Mouse (Mus musculus) WW6 (cell line): Measurements from ENCODE around the gene Pde4d.

Experiments used
- DNase-seq: peaks from one replicate; pipeline ENCODE4 v3.0.0-alpha.2; 2013; ENCODE audit warnings: low read depth, low spot score

The Pde4d gene

DNA sequence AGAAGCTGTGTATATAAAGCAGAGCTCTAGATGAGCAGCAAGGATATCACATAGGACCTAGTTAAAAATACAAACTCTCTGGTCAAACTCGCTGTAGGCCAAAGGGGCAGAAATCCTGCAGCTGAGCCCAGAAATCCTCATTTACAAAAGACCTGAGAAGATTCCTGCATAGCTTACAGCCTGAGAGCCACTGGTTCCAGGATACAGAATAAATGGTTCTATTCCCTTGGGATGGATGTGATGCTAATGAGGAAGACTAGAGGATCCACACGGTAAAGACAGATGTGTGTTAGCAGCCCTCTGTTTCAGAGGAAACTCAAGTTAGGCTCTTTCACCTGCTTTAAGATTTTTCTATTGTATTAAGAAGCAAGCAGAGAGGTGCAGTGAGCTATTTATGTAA is 1041.1 kb downstream of the Pde4d start:
- no peak for DNase-seq

DNA sequence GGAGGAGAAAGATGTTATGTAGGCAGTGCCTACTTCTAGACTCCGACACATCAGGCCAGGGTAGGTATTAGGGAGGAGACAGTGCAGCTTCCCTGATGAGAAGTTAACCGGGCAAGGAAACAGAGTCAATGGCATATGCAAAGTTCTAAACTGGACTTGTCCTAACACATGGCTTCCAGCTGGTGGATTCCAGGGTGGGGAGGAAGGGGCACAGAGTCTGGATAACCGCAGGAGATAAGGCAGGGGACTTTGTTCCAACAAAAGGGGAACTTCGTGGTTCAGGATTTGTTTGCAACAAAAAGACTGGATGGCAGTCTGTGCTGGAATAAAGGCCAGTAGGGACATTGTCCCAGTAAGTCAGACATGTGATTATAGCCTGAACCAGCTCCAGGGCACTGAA is 1042.1 kb downstream of the Pde4d start:
- DNase-seq: no peak

DNA sequence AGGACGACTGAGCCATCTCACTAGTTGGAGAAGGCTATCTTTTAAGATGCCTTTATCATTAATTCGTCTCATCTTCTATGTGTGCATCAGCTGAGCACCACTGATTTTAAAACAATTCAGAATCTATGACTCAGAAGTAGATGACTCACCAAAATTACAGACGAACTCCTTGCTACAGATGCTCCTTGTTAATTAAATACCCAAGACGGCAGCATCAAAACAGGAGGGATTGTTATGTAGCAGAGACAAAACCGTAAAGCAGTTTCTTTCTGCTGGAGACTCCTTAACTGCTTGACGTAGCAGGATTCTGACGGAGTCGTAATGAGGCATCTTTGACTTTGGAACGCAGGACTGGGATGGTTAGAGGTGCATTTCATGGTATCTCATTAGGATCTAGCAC is 1050.6 kb downstream of the Pde4d start:
- DNase-seq: no peak

DNA sequence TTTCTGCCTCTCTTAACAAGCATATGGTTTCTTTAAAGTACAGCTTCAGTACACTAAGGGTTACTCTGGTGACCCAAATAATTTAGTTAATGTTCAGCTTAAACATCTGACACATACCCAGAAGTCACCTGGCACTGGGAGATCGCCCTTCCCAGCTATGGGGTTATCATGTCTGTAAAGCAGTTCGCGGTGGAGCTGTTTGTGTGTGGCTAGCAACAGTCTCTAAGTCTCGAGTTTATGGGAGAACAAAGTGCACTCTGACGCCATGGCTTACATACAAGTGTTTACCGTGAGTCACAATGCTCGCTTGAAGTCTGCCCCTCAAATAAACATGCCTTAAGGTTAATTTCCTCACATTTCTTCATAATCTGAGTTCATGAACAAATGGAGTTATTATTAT is 1053.0 kb downstream of the Pde4d start:
- DNase-seq: no peak

DNA sequence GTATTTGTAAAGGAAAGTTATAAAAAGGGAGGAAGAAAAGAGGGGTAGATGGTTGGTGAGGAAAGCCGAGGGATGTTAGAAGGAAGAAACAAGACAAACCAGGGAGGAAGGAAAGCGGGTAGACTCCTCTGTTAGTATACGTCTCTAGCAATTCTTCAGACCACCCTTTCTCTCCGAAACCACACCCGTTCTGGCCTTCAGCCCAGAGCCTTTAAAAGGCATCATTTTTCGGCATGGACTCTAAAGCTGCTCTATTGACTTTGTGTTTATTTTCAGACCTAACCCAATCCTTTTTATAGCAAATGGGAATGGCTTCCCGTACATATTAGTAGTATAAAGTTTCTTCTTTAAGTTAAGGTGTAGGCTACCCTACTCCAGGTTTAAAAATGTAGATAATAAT is 1057.0 kb downstream of the Pde4d start:
- DNase-seq: no peak

DNA sequence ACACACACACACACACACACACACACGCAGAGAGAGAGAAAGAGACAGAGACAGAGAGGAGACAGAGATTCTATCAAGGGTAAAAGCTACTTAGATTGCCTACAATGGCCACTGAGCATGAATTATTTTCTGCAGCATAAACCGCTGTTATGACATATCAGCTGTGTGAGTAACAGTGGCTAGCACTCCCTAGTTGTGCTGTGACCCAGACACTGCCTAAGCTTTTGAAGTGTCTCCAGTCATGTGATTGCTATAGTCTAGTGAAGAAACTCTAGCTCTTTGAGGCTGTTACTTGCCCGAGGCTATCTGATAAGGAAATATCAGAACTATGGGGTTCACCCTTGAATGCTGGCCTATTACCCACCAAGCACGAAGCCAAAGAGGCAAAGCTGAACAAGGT is 1058.7 kb downstream of the Pde4d start:
- no peak for DNase-seq

DNA sequence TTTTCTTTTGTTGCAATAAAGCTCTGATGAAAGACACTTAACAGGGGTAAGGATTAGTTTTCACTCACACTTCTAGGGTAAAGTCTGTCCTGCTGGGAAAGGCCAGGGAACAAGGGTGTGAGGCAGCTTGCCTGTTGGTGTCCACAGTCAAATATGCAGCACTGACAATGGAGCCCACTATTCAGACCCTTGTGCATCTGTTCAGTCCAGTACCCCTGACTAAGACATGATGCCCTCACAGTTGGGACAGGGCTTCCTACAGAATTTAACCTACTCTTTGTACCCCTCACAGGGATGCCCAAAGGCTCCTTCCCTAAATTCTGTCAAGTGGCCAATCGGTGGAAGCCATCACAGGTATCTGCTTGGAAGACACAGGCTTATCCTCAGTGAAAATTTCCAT is 1068.4 kb downstream of the Pde4d start:
- no peak for DNase-seq

DNA sequence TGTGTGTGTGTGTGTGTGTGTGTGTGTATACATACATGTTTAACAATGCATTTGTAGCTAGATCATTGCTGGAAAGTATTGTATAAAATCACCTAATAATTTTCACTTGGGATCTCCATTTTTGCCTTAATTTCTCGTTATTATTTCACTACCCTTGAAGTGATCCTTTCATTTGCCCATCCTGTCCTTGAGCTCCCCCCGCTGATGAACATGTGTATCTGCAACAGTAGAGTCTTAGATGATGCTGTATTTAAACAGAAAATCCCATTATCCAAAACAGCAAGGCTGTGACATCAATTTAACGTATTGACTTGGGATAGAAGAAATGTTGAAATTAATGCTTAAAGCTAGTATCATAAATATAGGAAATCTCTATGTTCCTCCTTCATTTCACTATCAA is 1069.7 kb downstream of the Pde4d start:
- DNase-seq: no peak

DNA sequence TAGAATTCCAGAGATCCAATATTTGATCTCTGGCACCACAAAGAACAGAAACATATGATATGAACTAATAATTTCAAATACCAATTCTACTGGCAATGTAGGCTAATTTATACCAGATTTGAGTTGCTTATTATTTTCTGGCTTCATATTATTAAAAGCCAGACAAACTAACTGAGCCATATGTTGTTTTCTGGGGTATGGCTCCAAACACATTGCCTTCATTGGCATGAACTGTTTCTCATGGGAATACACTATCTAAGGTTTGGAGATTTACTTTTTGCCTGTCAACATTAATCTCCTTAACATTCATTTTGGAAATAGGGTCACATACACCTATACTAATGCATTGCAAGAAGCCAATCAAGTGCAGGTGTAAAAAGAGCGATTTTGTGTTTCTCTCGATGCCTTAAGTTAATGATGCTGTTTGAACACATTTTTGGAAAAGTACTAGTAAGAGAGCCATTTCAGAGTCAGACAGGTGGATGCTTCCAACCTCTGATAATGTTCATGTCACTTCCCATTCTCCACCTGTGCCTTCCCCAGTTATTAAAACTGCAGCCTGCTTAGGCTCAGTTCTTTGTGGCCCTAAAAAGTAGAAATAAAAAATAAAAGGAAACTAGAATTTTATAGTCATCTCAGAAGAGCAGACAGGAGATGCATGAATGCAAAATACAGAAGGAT is 1070.4 kb downstream of the Pde4d start:
- DNase-seq: no peak

DNA sequence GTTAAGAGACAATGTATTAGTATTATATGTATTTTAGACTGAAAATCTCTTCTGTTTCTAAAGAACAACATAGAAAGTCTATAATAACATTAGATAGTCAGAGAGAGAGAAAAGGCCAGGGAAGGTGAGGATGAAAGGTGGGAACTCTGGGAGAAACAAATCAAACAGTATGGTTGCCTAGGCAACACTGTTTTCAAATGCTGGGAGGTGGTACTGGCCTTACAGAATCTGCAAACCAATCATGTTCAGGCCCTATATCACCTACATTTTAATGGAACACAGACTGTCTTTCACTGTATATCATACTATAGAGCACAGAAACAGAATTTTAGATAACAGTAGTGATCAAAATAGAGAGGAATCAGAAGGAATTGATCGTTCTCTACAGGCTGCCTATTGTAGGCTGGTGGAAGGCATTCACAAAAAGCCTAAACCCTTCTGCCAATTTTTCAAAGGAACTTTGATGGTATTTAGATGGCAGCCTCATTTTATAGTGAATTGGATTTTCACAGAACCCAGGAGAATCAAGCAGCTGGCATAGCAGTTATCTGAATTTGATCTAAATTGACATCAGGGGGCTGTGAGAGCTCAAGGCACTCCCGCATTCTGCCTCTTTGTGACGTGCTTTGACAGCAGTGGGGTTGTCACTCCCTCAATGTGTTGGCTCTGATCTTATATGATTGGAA is 1084.2 kb downstream of the Pde4d start:
- no peak for DNase-seq

DNA sequence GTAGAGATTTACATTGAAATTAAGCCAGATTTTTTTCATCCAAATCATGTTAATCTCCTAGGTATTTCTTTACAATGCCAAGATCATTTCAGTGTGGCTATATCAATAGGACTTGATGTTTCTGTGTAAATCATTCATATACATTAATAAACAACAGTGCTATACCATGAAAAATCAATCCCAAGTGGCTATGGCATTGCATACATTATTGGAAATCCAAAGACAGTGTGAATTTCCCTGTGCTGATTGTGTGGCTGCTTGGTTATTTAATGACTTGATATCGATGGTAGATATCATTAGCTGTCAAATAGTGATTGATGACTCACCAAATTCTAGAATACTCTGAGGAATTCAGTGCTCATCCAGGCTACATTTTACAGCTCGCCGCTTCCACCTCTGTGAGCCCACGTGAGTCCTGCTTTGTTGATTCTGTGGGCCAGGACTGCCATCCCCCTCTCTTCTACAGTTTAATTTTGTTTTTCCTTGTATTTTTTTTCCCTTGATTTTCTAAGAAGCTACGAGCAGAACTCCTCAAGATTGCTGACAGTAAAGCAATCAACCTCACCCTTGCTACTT is 1085.0 kb downstream of the Pde4d start:
- no peak for DNase-seq

DNA sequence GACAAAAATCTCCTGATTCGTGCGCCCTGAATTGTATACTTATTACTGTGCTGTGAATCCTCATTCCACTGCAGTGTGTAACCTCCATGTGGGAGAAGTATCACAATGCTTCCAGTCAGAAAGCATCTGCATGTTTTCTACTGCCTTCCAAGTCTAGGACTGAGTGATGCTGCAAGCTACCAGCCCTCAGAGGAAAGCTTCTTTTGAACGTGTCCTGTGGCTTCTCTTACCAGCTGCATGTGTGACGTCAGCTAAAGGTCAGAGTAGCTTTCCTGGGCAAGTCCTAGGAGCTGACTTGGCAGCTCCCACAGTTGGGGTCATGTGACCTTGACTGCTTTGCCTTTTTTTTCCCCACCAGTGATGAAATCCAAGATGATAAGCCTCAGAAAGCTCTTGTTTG is 1086.9 kb downstream of the Pde4d start:
- no peak for DNase-seq

DNA sequence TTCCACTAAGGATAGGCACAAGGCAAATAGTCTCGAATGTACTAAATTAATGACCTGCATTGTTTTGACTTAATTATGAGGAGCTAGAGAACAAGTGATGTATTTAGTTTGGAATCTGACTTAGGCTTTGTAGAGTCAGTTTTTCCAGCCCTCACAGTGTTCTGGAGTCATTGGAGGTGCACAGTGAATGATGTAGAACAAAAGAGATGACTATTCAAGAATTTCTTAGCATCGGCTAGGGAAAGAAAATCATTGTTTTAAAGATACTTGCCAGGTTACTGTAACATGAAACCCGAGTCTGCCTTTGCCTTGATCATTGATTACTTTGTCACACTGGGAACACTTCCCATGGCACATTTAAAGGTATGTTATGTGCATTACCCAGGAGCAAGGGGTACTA is 1089.6 kb downstream of the Pde4d start:
- DNase-seq: no peak

DNA sequence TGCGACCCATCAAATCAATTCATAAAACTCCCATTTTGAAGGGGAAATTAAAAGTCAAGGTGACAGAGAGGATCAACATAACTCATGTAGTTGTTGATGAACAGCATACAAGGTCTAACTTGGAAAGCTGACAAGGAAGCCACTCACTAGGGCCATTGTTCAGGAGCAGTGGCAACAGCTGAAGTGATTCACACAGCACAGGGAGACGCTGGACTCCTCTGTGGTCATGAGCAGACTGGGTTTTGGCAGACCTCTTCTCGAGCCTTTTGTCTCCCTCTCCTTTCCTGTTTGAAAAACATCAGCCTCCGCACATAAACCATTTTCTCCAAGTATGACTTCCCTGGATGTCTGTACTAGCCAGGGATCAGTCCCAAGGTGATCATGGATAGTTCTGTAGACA is 1094.9 kb downstream of the Pde4d start:
- DNase-seq: no peak

DNA sequence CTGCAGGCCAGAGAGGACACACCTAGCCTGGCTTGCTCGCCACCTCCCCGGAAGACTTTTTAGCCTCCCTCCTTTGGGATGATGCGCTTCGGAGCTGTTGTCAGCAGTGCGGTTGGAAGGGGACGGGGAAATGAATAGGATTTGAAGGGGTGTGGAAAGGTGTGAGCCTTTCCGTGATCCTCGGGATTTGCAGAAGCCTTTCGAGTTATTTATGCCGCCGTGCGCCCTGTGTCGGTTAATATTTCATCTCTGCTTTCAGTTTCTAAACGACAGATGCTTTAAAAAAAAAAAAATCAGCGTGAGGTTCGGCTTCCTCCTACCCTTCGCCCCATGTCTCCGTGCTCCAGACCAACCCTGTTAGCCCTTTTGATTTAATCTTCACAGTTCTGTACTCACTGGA is 1096.6 kb downstream of the Pde4d start:
- no peak for DNase-seq

DNA sequence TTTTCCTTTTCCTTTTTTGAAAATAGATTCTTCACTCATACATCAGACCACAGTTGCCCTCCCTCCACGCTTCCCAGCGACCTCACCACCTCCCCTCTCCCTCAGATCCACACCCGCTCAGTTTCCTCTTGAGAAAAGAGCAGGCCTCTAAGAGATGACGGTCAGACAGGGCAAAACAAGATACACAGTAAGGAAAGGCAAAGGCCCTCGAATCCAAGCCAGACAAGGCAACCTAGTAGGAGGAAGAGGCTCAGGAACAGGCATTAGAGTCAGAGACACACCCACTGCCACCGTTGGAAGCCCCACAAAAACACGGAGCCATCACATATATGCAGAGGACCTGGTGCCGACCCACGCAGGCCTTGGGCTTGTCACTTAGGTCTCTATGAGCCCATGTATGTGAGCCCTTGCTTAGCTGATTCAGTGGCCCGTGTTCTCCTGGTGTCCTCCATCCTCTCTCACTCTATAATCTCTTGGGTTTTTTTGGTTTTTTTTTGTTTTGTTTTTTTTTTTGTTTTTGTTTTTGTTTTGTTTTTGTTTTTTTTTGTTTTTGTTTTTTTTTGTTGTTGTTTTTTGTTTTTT is 1097.3 kb downstream of the Pde4d start:
- no peak for DNase-seq

DNA sequence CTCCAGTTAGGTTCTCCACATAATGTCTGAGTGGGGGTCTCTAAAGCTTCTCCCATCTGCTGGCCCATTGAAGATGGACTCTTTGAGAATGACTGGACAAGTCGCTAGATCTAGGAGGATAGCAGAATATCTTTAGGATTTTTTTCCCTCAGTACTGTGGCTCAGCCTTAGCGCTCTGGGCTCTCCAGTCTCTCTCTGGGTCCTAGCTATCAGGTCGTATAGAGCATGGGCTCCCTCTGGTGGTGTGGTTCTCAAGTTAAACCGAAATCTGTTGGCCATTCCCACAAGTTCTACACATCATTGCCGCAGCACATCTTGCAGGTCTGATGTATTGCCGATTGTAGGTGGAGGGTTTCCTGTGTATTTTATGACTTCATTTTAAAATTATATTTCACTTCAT is 1098.0 kb downstream of the Pde4d start:
- peak; percentile 70 for DNase-seq

DNA sequence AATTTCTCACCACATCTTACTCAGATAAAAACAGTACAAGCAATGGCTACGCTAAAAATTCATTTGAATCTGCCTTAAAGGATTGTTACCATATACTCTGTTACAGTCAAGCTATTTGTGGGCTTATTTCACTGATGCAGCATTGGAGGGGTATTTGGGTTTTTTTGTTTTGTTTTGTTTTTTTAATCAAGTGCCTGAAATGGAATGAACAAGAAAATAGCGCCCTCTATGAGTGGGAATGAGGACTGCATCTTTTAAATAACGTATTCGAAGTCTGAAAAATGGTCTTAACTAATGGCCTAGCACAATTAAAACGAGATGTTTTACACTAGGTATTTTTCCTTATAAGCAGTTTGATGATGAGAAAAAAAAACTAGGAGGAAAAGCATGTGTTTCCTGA is 1098.5 kb downstream of the Pde4d start:
- DNase-seq: no peak

DNA sequence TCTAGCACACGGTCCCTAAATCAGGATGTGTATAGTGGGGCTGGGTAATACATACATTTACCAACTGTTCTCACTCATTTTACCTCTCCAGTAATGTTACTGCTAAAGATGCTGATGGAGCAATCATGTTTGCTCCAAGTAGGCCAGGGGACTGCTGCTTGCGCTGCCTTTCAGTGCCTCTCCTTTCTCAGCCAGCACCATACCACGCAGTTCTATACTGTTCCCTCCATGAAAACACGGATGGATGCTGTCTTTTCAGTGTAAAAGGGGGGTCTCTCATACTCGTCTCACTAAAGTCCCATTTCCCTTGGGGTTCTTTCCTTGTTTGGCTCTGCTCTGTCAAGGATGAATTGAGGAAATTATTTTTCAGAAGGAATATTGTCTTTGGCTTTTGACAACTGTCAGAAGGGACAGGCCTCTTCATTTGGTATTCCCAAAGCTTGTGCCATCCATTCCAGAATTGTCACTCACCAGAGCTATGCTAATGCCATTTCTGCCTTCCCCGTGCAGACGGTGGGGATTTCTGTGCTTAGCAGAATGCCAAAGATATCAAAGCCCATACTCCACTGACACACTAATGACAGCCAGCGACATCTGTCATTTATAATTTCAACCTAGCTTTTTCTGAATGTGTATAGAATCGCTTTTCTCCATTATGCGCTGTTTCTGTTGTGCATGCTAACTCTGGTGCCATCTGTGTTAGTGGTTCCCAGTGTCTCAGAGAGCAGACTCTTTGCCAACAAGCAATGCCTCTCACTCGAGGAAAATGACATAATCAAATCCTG is 1099.2 kb downstream of the Pde4d start:
- no peak for DNase-seq

DNA sequence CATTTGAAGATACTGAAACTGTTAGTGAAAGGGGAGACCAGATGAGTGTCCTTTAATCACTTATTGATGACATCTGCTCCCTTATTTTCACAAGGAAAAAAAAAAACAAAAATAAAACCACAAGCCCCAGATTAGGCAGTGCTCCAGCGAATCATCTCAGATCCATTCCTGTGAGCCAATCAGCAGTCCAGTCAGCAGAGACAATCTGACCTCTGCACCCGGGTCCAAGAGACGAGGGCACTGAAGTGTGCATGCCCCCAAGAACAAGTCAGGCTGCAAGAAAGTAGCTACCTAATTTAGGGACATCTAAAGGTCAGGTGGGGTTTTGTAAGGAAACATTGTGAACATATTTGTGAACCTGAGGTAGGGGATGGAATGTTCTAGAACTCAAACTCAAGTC is 1102.1 kb downstream of the Pde4d start:
- DNase-seq: no peak

DNA sequence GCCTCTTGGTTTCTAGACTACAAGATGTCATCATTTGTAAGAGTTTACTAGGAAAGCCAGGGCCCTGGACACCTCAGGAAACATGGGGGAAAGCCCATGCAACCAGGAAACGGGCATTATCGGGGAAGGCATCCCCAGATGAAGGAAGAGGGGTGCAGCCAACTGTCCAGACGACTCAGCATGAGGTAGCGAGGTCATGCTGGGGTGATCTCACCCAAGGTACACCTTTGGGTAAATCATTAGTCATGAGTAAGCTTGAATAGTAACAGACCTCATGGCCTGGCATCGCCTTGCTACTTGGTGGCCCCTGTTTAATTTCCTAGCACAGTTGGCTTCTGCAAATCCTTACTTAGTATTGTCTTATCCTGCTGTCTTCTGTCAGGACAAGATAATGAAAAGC is 1105.8 kb downstream of the Pde4d start:
- DNase-seq: no peak

DNA sequence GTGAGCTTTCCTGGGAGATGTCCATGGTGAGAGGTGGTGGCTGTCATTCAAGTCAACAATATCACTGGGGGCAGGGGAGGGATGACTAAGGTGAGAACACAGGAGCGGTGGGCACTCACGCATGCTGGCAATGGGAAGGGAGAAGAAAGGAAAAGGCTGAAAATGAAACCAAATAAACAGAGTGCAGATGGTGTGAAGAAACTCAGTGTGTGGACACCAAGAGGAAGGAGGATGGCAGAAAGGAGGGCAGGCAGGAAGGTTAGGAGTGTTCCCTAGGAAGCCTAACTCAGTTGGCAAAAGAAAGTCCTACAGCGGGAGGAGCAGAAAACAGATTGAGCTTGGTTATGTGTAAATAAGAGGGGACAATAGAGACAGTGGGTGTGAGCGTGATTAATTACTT is 1107.1 kb downstream of the Pde4d start:
- no peak for DNase-seq
